Mouse (Mus musculus): ENCODE measurements at regions not wholly inside any gene's neighbourhood (a gene's known extent, or its start where the extent isn't known, plus 50 kb on each side); places are given as distances from the start of the nearest gene placed in this dataset.

DNA sequence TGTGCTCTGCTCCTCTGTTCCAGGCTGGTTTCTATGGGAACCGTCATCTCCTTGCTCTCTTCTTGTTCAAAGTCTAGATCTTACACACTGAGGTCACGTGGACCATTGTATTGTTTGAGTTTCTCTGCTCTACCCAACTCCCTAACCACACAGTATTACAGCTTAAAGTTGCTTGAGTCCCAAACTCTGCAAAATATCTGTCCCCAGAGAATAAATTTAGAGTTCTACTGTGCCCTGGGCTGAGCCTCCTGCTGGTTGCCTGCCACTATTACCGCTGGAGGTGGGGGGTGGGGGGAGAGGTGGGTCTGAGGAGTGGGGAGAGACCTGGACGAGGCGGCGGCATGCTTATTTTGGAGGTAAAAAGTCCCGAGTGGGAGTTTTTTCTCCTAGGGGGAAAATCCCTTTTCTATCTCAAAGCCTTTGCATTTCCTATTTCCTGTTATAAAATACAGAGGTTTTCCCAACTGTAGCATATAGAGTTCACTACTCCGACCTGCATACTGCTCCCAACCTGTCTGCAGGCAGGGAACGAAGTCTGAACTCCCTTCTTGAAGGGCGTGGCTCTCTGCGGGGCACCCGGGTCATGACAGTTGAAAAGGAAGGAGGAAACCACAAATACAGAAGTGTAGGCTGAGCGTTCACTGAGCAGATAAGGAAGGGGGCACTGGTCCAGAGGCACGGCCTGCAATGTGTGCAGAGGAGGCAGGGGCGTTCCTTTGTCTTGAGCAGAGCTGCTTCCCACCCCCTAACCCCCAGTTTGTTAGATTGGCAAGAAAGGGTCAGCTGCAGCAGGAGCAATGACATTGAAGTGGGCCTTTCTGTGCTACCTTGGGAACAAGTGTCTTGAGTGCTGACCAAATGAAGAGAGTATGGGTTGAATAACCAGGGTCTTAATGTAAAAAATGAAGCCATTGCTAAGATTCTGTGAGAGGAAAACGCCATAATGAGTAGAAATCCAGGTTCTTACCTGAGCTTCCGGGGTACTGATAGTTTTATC lies 188.7 kb downstream of the Akap7 start:
- Histone ChIP-seq H3K36me3 (ENCODE audit: control insufficient read depth, insufficient read depth, low read length) (no peaks in the 10 kb centered on the region), H3K27me3 (replicated peaks; ENCODE audit: control insufficient read depth, insufficient read depth, low read length) (no peaks in the 10 kb centered on the region), H3K9ac (ENCODE audit: low read length) (no peak overlapping the region), H3K9me3 (replicated peaks; ENCODE audit: control insufficient read depth, low read length) (no peaks in the 10 kb centered on the region), H3K4me1 (ENCODE audit: control insufficient read depth, insufficient read depth, low read length) (no peaks in the 10 kb centered on the region), H3K27ac (ENCODE audit: low read depth, low read length) (no peak overlapping the region), H3K4me2 (ENCODE audit: low read length) (no peak overlapping the region), H3K4me3 (ENCODE audit: low read depth, low read length) (no peak overlapping the region)
- 47% methylated on average over 17 of the region's 17 CpGs for WGBS
- ATAC-seq: no peak
- DNase-seq (ENCODE audit: low spot score): no peak

DNA sequence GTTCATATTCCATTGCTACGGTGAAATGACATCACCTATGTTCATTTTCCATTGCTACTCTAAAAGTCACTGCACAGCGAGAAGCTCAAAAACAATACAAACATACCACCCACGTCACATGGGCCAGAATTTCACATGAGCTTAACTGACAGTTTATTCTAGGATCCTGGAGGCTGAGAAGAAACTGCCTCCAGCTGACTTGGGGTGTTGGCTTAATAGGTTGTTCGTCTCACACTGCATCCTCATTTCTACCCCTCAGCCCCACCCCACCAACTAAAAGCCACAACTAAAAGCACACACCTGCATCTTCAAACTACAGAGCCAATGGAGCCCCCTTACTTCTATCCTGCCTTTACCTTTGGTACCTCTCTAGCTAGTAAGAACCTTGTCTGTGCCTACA lies 187.0 kb upstream of the Arg1 start:
- H3K9me3 ChIP-seq (replicated peaks; ENCODE audit: control insufficient read depth, low read length): no peaks in the 10 kb centered on the region
- H3K4me3 ChIP-seq (ENCODE audit: low read depth, low read length): no peak overlapping the region
- peaks cover 16% of the 10 kb centered on the region for H3K4me1 ChIP-seq (ENCODE audit: control insufficient read depth, insufficient read depth, low read length)
- WGBS: 91% methylated on average over 4 of the region's 4 CpGs
- no peaks in the 10 kb centered on the region for H3K27me3 ChIP-seq (replicated peaks; ENCODE audit: control insufficient read depth, insufficient read depth, low read length)
- ATAC-seq (no peak), DNase-seq (ENCODE audit: low spot score) (no peak)
- H3K9ac ChIP-seq (ENCODE audit: low read length): no peak overlapping the region
- H3K4me2 ChIP-seq (ENCODE audit: low read length): no peak overlapping the region
- H3K27ac ChIP-seq (ENCODE audit: low read depth, low read length): no peak overlapping the region
- no peaks in the 10 kb centered on the region for H3K36me3 ChIP-seq (ENCODE audit: control insufficient read depth, insufficient read depth, low read length)

DNA sequence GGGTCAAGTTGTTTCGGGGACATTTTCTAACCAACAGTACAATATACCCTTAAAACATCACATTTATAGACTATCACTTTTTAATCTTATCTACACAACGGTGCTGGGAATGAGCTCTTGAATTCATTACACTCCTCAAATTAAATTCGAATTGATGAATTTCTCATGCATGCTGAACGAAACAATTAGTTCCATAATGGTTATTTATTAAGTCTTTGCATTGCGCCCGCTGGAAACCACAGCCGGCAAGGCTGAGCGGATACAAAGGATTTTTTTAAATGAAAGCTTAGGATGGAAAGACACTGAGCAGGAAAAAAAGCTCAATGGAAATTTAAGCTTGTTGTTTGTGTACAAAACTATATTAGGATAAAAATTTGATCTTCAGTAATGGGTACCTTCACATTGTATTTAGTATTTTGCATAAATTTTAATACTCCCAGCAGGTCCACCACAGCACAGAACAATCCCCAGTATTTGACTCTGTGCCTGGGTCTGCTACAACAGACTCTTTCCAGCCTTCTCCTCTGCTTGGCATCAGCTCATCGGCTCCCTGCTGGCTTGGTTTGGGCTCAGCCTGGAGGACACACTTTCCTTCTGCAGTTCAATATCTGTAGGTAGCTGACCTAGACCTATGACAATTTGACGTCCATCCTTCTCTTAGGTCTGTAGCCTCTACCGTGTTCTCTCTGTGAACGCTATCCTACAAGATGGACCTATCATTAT lies 185.3 kb upstream of the Arg1 start:
- Histone ChIP-seq H3K4me2 (ENCODE audit: low read length) (no peak overlapping the region), H3K9me3 (replicated peaks; ENCODE audit: control insufficient read depth, low read length) (no peaks in the 10 kb centered on the region), H3K36me3 (ENCODE audit: control insufficient read depth, insufficient read depth, low read length) (no peaks in the 10 kb centered on the region), H3K9ac (ENCODE audit: low read length) (no peak overlapping the region), H3K27ac (ENCODE audit: low read depth, low read length) (no peak overlapping the region), H3K4me3 (ENCODE audit: low read depth, low read length) (no peak overlapping the region), H3K4me1 (ENCODE audit: control insufficient read depth, insufficient read depth, low read length) (peaks cover 16% of the 10 kb centered on the region), H3K27me3 (replicated peaks; ENCODE audit: control insufficient read depth, insufficient read depth, low read length) (no peaks in the 10 kb centered on the region)
- DNase-seq (ENCODE audit: low spot score): peak; percentile 38
- WGBS: 31% methylated on average over 12 of the region's 12 CpGs
- no peak; the same call in 1 of the 2 replicates for ATAC-seq

DNA sequence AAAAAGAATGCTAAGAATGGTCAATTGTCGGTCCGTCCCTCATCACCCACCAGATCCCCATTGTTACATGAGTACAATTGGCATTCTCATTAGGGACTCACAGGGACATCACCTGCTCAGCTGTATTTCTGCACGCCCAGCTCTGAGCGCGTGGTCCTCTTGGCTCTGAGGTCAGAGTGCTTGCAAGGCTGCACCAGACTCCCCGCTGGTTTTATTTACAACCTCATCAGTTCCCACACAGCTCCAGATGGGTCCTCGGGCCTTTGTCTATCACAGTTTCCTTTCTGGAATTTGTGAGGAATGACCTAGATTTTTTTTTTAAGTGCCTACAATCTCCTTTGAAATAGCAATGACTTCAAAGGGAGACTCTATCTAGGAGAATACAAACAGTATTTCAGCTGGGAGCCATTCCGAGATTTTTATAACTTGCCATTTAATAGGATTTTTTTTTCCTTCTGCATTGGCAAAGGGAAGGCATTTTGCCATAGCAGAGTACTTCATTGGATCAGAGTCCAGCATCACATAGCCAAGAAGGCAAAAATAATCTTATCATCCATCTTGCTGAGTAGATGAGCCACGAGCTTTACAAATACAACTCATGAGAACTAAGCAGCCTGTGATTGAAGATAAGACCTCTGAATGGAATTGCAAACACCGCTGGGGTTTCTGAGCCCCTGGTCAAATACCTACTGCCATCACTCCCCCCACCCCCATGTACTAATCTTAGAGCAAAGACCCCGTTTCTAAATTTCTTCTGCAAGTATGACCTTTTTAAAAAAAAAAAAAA lies 184.5 kb upstream of the Arg1 start:
- WGBS: 4% methylated on average over 11 of the region's 11 CpGs
- H3K4me3 ChIP-seq (ENCODE audit: low read depth, low read length): no peak overlapping the region
- ATAC-seq (peak; percentile 73), DNase-seq (ENCODE audit: low spot score) (peak; percentile 68)
- no peaks in the 10 kb centered on the region for H3K27me3 ChIP-seq (replicated peaks; ENCODE audit: control insufficient read depth, insufficient read depth, low read length)
- H3K27ac ChIP-seq (ENCODE audit: low read depth, low read length): no peak overlapping the region; the same call in 1 of the 2 replicates
- H3K4me2 ChIP-seq (ENCODE audit: low read length): no peak overlapping the region
- no peak overlapping the region for H3K9ac ChIP-seq (ENCODE audit: low read length)
- no peaks in the 10 kb centered on the region for H3K9me3 ChIP-seq (replicated peaks; ENCODE audit: control insufficient read depth, low read length)
- H3K4me1 ChIP-seq (ENCODE audit: control insufficient read depth, insufficient read depth, low read length): peaks cover 16% of the 10 kb centered on the region
- H3K36me3 ChIP-seq (ENCODE audit: control insufficient read depth, insufficient read depth, low read length): no peaks in the 10 kb centered on the region

DNA sequence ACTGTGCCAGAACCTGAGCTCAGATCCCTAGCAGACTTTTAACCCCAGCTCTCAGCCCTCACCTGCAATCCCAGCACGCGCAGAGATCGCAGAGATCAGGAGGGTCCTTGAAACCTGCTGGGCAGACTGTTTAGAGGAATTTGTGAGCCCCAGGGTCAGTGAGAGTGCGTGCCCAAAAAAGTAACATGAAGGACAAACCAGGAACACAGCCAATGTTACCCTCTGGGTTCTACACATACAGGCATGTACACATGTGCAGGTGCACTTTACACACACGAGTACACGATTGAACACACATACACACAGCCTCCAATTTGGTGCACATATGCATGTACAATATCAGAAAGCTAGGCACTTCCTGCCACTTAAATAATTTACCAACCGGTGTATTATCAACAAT lies 183.9 kb upstream of the Arg1 start:
- 39% methylated on average over 7 of the region's 7 CpGs for WGBS
- Histone ChIP-seq H3K9me3 (replicated peaks; ENCODE audit: control insufficient read depth, low read length) (no peaks in the 10 kb centered on the region), H3K27me3 (replicated peaks; ENCODE audit: control insufficient read depth, insufficient read depth, low read length) (no peaks in the 10 kb centered on the region), H3K4me2 (ENCODE audit: low read length) (no peak overlapping the region), H3K27ac (ENCODE audit: low read depth, low read length) (no peak overlapping the region), H3K4me3 (ENCODE audit: low read depth, low read length) (no peak overlapping the region), H3K4me1 (ENCODE audit: control insufficient read depth, insufficient read depth, low read length) (peaks cover 16% of the 10 kb centered on the region), H3K36me3 (ENCODE audit: control insufficient read depth, insufficient read depth, low read length) (no peaks in the 10 kb centered on the region), H3K9ac (ENCODE audit: low read length) (no peak overlapping the region)
- no peak for DNase-seq (ENCODE audit: low spot score)
- ATAC-seq: no peak

DNA sequence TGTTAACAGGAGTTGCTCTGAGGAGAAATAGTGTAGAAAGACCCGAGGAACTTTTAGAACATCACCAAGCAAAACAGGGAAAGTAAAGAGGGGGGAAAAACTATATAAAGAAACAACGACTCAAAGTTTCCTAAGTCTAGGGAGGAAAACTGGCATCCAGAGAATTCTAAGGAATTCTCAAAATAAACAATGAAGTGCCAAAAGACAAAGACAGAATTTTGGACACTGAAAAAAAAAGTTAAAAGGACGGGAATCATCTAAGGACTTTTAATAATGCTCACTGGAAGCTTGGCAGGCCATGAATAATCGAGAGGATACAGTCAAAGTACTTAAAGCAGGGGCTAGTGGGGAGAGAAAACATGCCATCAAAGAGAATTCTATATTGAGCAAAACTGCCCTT lies 170.8 kb upstream of the Arg1 start:
- Histone ChIP-seq H3K27me3 (replicated peaks; ENCODE audit: control insufficient read depth, insufficient read depth, low read length) (no peaks in the 10 kb centered on the region), H3K4me1 (ENCODE audit: control insufficient read depth, insufficient read depth, low read length) (no peaks in the 10 kb centered on the region), H3K27ac (ENCODE audit: low read depth, low read length) (no peak overlapping the region), H3K4me2 (ENCODE audit: low read length) (no peak overlapping the region), H3K4me3 (ENCODE audit: low read depth, low read length) (no peak overlapping the region), H3K36me3 (ENCODE audit: control insufficient read depth, insufficient read depth, low read length) (no peaks in the 10 kb centered on the region), H3K9me3 (replicated peaks; ENCODE audit: control insufficient read depth, low read length) (no peaks in the 10 kb centered on the region), H3K9ac (ENCODE audit: low read length) (no peak overlapping the region)
- ATAC-seq: no peak
- WGBS: 61% methylated on average over 4 of the region's 4 CpGs
- DNase-seq (ENCODE audit: low spot score): no peak

DNA sequence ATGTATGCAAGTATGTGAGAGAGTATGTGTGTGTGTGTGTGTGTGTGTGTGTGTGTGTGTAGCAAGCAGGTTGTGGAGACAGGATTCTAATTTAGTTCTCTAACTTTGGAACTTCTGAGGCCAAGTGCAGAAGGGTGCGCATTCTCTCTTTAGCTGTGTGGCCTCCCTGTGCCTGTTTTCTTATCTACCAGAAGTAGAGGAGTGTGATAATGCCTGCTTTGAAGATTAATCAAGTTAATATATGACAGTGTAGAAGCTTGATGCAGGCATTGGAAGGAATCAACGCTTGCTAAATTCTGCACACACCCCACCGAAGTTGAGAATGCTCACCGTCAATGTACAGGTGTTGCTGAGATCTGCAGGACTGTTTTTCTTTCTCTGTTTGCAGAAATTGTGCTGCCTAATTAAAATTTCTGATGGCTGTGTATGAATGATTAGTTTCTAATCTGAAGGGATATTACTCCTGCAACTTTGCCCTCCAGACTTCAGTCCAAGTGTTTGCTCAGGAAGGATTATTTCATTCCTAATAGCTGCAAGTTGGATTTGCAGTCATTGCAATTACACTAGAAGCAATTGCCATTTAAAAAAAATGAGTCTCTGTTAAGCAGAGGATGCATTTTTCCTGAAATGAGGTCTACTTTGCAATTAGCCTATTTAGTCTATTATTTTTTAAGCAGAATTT lies 162.6 kb upstream of the Arg1 start:
- no peak for DNase-seq (ENCODE audit: low spot score)
- 90% methylated on average over 4 of the region's 4 CpGs for WGBS
- H3K4me2 ChIP-seq (ENCODE audit: low read length): no peak overlapping the region
- H3K27ac ChIP-seq (ENCODE audit: low read depth, low read length): no peak overlapping the region
- H3K9ac ChIP-seq (ENCODE audit: low read length): no peak overlapping the region
- no peaks in the 10 kb centered on the region for H3K36me3 ChIP-seq (ENCODE audit: control insufficient read depth, insufficient read depth, low read length)
- no peaks in the 10 kb centered on the region for H3K27me3 ChIP-seq (replicated peaks; ENCODE audit: control insufficient read depth, insufficient read depth, low read length)
- H3K9me3 ChIP-seq (replicated peaks; ENCODE audit: control insufficient read depth, low read length): no peaks in the 10 kb centered on the region
- H3K4me1 ChIP-seq (ENCODE audit: control insufficient read depth, insufficient read depth, low read length): no peaks in the 10 kb centered on the region
- H3K4me3 ChIP-seq (ENCODE audit: low read depth, low read length): no peak overlapping the region
- ATAC-seq: no peak

DNA sequence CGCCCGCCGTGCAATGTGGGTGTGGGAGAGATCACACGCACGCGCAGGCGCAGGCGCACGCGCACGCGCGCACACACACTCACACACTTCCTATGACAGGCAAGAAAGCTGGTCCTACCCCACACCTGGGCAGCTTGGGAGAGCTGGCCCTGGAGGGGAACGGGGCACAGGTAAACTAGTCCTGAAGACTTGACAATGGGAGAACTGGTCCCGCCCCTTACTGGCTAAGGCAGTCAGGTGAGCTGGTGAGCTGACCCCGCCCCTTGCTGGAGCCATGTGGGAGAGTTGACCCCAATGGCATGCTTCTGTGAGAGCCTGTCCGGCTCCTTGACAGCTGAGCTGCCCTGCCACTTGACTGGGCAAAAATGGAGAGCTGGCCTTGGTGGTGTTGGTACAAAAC lies 159.5 kb upstream of the Arg1 start:
- H3K9ac ChIP-seq (ENCODE audit: low read length): no peak overlapping the region
- H3K9me3 ChIP-seq (replicated peaks; ENCODE audit: control insufficient read depth, low read length): no peaks in the 10 kb centered on the region
- H3K4me1 ChIP-seq (ENCODE audit: control insufficient read depth, insufficient read depth, low read length): no peaks in the 10 kb centered on the region
- H3K27ac ChIP-seq (ENCODE audit: low read depth, low read length): no peak overlapping the region
- no peak overlapping the region for H3K4me2 ChIP-seq (ENCODE audit: low read length)
- H3K4me3 ChIP-seq (ENCODE audit: low read depth, low read length): no peak overlapping the region
- H3K27me3 ChIP-seq (replicated peaks; ENCODE audit: control insufficient read depth, insufficient read depth, low read length): no peaks in the 10 kb centered on the region
- ATAC-seq (no peak), DNase-seq (ENCODE audit: low spot score) (no peak)
- H3K36me3 ChIP-seq (ENCODE audit: control insufficient read depth, insufficient read depth, low read length): no peaks in the 10 kb centered on the region
- WGBS: 96% methylated on average over 17 of the region's 17 CpGs
